Mouse (Mus musculus): ENCODE results near the gene Adra1b. TPM values are rescaled to one million over a fixed set of nuclear protein-coding genes. Genes with fewer than 3 reads are reported as not detected.

The Adra1b gene
- polyA plus RNA-seq, 1 experiment from 2014 or later, result 0.07 TPM

DNA sequence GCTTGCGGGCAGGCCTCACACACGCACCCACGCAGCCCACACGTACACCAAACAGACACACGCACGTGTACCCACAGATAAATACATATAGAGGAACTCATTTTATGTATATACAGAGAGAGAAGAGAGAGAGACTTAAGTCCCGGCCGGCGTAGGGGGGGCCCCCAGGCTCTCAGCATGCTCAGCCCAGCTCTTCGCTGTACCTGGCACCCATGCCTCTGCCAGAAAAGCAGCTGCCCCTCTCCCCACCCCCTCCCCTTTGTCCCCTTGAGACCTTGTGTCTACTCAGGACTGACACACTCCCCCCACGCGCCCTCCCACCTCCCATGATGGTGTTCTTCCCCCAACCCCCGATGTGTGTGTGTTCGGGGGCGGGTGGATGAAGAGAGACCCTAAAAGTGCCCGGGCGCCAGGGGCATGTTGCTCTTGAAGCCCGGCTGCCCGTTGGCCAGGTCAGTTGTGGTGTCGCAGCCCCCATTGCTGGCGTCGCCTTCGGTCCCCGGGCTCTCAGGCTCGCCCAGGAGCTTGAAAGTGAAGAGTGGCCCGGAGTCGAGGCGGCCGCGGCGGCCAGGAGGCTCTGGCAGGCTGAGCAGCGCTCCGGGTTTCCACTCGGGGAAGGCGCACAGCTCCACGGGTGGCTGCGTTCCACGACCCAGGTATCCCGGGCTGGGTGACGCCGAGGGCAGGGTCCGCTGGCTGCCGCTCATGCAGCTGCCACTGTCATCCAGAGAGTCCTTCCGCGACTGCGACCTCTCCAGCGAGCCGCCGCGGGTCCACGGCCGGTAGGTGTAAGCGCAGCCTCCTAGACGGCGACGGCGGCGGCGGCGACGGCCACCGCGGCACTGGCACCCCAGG, 125.3 kb downstream of the Adra1b start:
- Histone ChIP-seq H3K4me1 (replicated peaks; ENCODE audit: control insufficient read depth, insufficient read depth, low read length) (peaks cover 5% of the 10 kb centered on the region; the same call in 1 of the 2 replicates), H3K27ac (ENCODE audit: low read depth) (no peak overlapping the region), H3K4me3 (ENCODE audit: low read depth, low read length) (peak overlapping the region; percentile 31), H3K4me2 (ENCODE audit: low read length) (peak overlapping the region; percentile 64), H3K27me3 (replicated peaks; ENCODE audit: control insufficient read depth, insufficient read depth, low read length) (peaks cover 16% of the 10 kb centered on the region), H3K36me3 (ENCODE audit: control insufficient read depth, insufficient read depth, low read length) (no peaks in the 10 kb centered on the region), H3K9me3 (ENCODE audit: control insufficient read depth, low read length) (no peaks in the 10 kb centered on the region), H3K9ac (ENCODE audit: low read length) (0 out of 2 replicates have a peak overlapping the region, but pooled peaks have one; percentile 17)
- DNase-seq (ENCODE audit: low spot score) (peak; percentile 77), ATAC-seq (replicated peaks; ENCODE audit: low FRiP score, low TSS enrichment, low read depth) (peak; percentile 40; the same call in 1 of the 2 replicates)
- WGBS, result 13% methylated on average over 62 of the region's 63 CpGs

DNA sequence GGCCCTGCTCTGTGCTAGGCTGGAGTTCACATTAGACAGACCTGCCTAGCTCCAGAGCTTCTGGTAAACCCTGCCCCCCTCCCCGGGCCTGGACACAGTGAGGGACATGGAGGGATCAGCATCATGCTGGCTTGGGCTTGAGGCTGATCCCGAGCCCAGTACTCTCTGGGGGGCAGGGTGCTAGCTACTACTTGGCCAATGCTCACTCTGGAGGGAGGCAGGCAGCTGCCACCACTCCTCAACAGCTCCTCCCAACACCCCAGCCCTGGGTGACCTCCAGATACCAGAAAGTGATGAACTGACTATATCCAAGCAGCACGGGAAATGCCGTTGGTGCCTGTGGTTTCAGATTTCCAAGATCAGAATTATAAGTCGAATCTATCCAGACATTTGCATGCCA, 127.3 kb downstream of the Adra1b start:
- no peak for DNase-seq (ENCODE audit: low spot score)

DNA sequence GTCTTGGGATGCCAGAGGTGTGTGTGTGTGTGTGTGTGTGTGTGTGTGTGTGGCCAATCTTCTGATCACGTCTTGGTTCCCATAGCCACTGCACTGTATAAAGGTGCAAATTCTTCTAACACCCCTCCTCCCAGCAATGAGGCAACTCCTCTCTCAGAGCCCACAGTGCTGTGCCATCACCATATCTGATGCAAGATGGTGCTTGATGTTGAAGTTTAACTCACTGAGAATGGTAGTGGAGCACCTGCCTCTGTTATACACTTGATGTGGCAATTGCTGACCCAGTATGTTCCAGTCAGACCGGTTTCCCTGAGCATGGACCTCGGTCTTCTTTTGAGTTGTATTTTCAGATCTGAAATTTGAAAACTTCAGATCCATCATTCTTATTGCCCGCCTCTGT, 130.9 kb downstream of the Adra1b start:
- WGBS, result 79% methylated on average over 4 of the region's 4 CpGs
- Histone ChIP-seq H3K36me3 (ENCODE audit: control insufficient read depth, insufficient read depth, low read length) (no peaks in the 10 kb centered on the region), H3K27me3 (replicated peaks; ENCODE audit: control insufficient read depth, insufficient read depth, low read length) (peaks cover 6% of the 10 kb centered on the region), H3K9me3 (ENCODE audit: control insufficient read depth, low read length) (no peaks in the 10 kb centered on the region), H3K4me2 (ENCODE audit: low read length) (no peak overlapping the region), H3K9ac (ENCODE audit: low read length) (no peak overlapping the region), H3K4me1 (replicated peaks; ENCODE audit: control insufficient read depth, insufficient read depth, low read length) (peaks cover 5% of the 10 kb centered on the region; the same call in 1 of the 2 replicates), H3K4me3 (ENCODE audit: low read depth, low read length) (no peak overlapping the region), H3K27ac (ENCODE audit: low read depth) (no peak overlapping the region)
- ATAC-seq (replicated peaks; ENCODE audit: low FRiP score, low TSS enrichment, low read depth) (no peak), DNase-seq (ENCODE audit: low spot score) (no peak)

More for the DNA sequence above, 127.3 kb downstream of the Adra1b start:
- Histone ChIP-seq H3K27me3 (replicated peaks; ENCODE audit: control insufficient read depth, insufficient read depth, low read length) (peaks cover 16% of the 10 kb centered on the region), H3K4me1 (replicated peaks; ENCODE audit: control insufficient read depth, insufficient read depth, low read length) (peaks cover 5% of the 10 kb centered on the region; the same call in 1 of the 2 replicates), H3K9me3 (ENCODE audit: control insufficient read depth, low read length) (no peaks in the 10 kb centered on the region), H3K36me3 (ENCODE audit: control insufficient read depth, insufficient read depth, low read length) (no peaks in the 10 kb centered on the region), H3K9ac (ENCODE audit: low read length) (no peak overlapping the region), H3K4me2 (ENCODE audit: low read length) (no peak overlapping the region), H3K27ac (ENCODE audit: low read depth) (no peak overlapping the region), H3K4me3 (ENCODE audit: low read depth, low read length) (no peak overlapping the region)
- ATAC-seq (replicated peaks; ENCODE audit: low FRiP score, low TSS enrichment, low read depth), result no peak
- WGBS, result 16% methylated on average over 5 of the region's 5 CpGs

DNA sequence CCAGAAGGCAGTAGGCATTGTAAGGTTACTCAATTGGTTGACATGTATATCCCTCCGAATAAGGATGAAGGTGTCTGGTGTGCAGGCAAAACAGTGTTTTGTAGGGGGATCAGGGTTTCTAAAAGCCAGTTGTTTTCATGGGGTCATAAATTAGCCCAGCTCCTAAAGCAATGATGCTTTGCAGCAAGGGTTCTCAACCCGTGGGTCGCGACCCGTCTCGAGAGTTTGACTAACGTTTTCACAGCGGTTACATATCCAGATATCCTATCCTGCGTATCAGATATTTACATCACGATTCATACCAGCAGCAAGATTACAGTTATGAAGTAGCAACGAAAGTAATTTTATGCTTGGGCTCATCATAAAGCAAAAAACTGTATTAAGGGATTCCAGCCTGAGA, 133.3 kb downstream of the Adra1b start:
- Histone ChIP-seq H3K36me3 (ENCODE audit: control insufficient read depth, insufficient read depth, low read length) (no peaks in the 10 kb centered on the region), H3K9ac (ENCODE audit: low read length) (no peak overlapping the region), H3K27me3 (replicated peaks; ENCODE audit: control insufficient read depth, insufficient read depth, low read length) (no peaks in the 10 kb centered on the region), H3K4me1 (replicated peaks; ENCODE audit: control insufficient read depth, insufficient read depth, low read length) (no peaks in the 10 kb centered on the region), H3K4me3 (ENCODE audit: low read depth, low read length) (no peak overlapping the region), H3K27ac (ENCODE audit: low read depth) (no peak overlapping the region), H3K4me2 (ENCODE audit: low read length) (peak overlapping the region; percentile 65; the same call in 1 of the 2 replicates), H3K9me3 (ENCODE audit: control insufficient read depth, low read length) (no peaks in the 10 kb centered on the region)
- WGBS, result 57% methylated on average over 11 of the region's 11 CpGs
- ATAC-seq (replicated peaks; ENCODE audit: low FRiP score, low TSS enrichment, low read depth) (no peak), DNase-seq (ENCODE audit: low spot score) (no peak)

DNA sequence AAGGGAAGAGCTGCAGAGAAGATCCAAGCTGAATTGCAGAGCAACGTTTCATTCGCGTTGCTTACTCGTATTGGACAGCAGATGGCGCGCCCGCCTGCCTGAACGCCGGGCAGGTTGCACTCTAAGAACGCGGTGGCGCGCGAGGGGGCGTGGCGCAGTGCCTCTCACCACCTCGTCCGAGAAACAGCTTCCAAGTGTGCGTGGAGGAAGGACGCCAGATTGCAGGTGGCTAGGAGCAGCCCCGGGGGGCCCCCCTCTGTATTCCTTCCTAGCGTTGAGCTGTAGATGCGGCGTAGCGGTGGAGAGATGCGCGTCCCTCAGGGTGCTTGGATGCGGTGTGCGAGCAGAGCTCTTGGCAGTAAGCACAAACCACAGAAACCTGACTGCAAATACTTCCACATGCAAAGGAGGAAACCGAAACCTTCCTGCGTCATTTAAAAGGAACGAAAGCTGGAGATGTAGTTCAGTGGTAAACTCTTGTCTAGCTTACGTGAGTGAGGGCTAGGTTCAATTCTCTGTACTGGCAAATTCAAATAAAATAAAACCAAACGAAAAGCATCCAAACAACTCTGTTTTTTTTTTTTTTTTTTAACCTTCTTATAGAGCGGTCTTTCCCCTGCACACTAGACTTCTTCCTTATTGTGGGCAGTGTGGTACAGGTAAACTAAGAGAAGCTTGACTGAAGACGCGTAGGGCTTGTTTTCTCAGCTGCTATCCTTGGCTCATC, 133.9 kb downstream of the Adra1b start:
- Histone ChIP-seq H3K9ac (ENCODE audit: low read length) (peak overlapping the region; percentile 10; the same call in 1 of the 2 replicates), H3K4me3 (ENCODE audit: low read depth, low read length) (peak overlapping the region; percentile 50), H3K27me3 (replicated peaks; ENCODE audit: control insufficient read depth, insufficient read depth, low read length) (0 out of 2 replicates have a peak, but pooled peaks cover 2% of the 10 kb centered on the region), H3K36me3 (ENCODE audit: control insufficient read depth, insufficient read depth, low read length) (no peaks in the 10 kb centered on the region), H3K4me1 (replicated peaks; ENCODE audit: control insufficient read depth, insufficient read depth, low read length) (no peaks in the 10 kb centered on the region), H3K27ac (ENCODE audit: low read depth) (no peak overlapping the region), H3K4me2 (ENCODE audit: low read length) (peak overlapping the region; percentile 65), H3K9me3 (ENCODE audit: control insufficient read depth, low read length) (no peaks in the 10 kb centered on the region)
- ATAC-seq (replicated peaks; ENCODE audit: low FRiP score, low TSS enrichment, low read depth) (peak; percentile 90), DNase-seq (ENCODE audit: low spot score) (peak; percentile 93)
- whole genome bisulfite sequencing, result 6% methylated on average over 37 of the region's 37 CpGs

DNA sequence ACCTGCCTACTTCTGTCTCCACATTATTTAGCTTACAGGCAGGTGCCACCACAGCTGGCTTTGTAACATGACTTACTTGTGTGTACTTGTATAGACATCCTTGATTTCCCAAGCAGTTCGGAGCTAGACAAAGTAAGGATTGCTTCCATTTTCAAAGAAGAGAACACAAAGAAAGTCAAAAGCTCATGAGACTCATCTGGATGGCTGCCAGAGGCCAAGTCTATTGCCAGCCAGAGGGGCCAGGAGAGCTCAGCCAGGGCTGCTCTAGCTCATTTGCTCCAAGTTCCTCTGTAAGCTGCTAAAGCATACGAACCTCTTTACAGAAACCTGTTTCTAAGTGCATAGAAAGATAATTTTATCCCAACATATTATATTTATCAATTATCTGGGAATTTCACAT, 142.6 kb downstream of the Adra1b start:
- no peaks in the 10 kb centered on the region for H3K36me3 ChIP-seq (ENCODE audit: control insufficient read depth, insufficient read depth, low read length)
- no peak overlapping the region for H3K27ac ChIP-seq (ENCODE audit: low read depth)
- ATAC-seq (replicated peaks; ENCODE audit: low FRiP score, low TSS enrichment, low read depth) (no peak), DNase-seq (ENCODE audit: low spot score) (no peak)
- H3K9me3 ChIP-seq (ENCODE audit: control insufficient read depth, low read length), result no peaks in the 10 kb centered on the region
- H3K27me3 ChIP-seq (replicated peaks; ENCODE audit: control insufficient read depth, insufficient read depth, low read length), result 0 out of 2 replicates have a peak, but pooled peaks cover 2% of the 10 kb centered on the region
- no peak overlapping the region for H3K4me2 ChIP-seq (ENCODE audit: low read length)
- 82% methylated on average over 2 of the region's 2 CpGs for whole genome bisulfite sequencing
- no peaks in the 10 kb centered on the region for H3K4me1 ChIP-seq (replicated peaks; ENCODE audit: control insufficient read depth, insufficient read depth, low read length)
- H3K4me3 ChIP-seq (ENCODE audit: low read depth, low read length), result no peak overlapping the region
- no peak overlapping the region for H3K9ac ChIP-seq (ENCODE audit: low read length)

DNA sequence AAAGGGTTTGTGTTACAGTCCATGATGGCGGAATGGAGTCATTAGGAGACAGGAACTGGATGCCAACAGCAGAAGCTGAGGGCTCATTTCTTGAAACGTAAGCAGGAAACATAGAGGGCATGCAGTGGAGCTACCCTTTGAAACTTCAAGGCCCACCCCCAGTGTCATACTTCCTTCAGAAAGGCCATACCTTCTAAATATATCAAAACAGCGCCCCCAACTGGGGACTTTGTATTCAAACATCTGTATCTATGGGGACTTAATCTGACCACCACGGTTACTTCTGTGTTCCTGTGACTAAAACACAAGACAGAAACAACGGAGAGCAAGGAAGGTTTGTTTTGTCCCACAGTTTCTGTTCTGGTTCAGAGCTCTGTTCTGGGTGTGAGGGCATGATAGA, 145.6 kb downstream of the Adra1b start:
- no peaks in the 10 kb centered on the region for H3K9me3 ChIP-seq (ENCODE audit: control insufficient read depth, low read length)
- H3K27me3 ChIP-seq (replicated peaks; ENCODE audit: control insufficient read depth, insufficient read depth, low read length), result no peaks in the 10 kb centered on the region
- 69% methylated on average over 5 of the region's 5 CpGs for WGBS
- H3K36me3 ChIP-seq (ENCODE audit: control insufficient read depth, insufficient read depth, low read length), result no peaks in the 10 kb centered on the region
- H3K27ac ChIP-seq (ENCODE audit: low read depth), result no peak overlapping the region
- H3K4me2 ChIP-seq (ENCODE audit: low read length), result no peak overlapping the region
- no peak overlapping the region for H3K4me3 ChIP-seq (ENCODE audit: low read depth, low read length)
- no peaks in the 10 kb centered on the region for H3K4me1 ChIP-seq (replicated peaks; ENCODE audit: control insufficient read depth, insufficient read depth, low read length)
- DNase-seq (ENCODE audit: low spot score) (no peak), ATAC-seq (replicated peaks; ENCODE audit: low FRiP score, low TSS enrichment, low read depth) (no peak)
- H3K9ac ChIP-seq (ENCODE audit: low read length), result no peak overlapping the region

DNA sequence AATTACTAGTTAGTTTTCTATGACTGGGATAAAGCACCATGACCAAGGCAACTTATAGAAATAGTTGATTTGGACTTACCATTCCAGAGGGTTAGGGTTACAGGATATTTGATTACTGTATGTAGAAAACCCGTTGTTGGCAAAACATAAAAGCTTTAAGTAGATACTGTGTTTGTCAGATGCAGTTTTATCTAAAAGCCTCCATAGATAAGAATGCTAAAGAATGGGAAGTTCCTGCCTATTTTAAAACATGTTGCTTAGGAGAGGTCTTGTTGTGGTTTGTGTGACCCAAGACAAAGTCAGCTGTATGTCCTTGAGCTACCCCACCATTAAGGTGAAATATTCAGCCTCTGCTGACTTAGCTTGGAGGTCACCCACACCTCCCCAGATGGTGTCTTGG, 146.4 kb downstream of the Adra1b start:
- Histone ChIP-seq H3K27ac (ENCODE audit: low read depth) (no peak overlapping the region), H3K9me3 (ENCODE audit: control insufficient read depth, low read length) (no peaks in the 10 kb centered on the region), H3K27me3 (replicated peaks; ENCODE audit: control insufficient read depth, insufficient read depth, low read length) (no peaks in the 10 kb centered on the region), H3K4me3 (ENCODE audit: low read depth, low read length) (no peak overlapping the region), H3K4me2 (ENCODE audit: low read length) (no peak overlapping the region), H3K9ac (ENCODE audit: low read length) (no peak overlapping the region), H3K4me1 (replicated peaks; ENCODE audit: control insufficient read depth, insufficient read depth, low read length) (no peaks in the 10 kb centered on the region), H3K36me3 (ENCODE audit: control insufficient read depth, insufficient read depth, low read length) (no peaks in the 10 kb centered on the region)
- no peak for DNase-seq (ENCODE audit: low spot score)
- ATAC-seq (replicated peaks; ENCODE audit: low FRiP score, low TSS enrichment, low read depth), result no peak
- 72% methylated on average over 1 of the region's 1 CpGs for WGBS

Data from intestine, embryonic 14.5 days (tissue).